Mouse (Mus musculus) layer of hippocampus, postnatal 36 days (tissue): ENCODE data around the gene Ntm. TPM values are rescaled to one million over a fixed set of nuclear protein-coding genes. Genes with fewer than 3 reads are reported as not detected.

ENCODE experiments used
- DNase-seq, 2 experiments: peaks; one replicate each; pipeline ENCODE4 v3.0.0; 2022
- total RNA-seq, 2 experiments: library from RNA; stranded (reverse); gene quantifications; 2 replicates each; pipeline ENCODE4 v1.2.3; 2021

The Ntm gene
- total RNA-seq, 2 experiments from 2014 or later = 132 to 135 TPM

DNA sequence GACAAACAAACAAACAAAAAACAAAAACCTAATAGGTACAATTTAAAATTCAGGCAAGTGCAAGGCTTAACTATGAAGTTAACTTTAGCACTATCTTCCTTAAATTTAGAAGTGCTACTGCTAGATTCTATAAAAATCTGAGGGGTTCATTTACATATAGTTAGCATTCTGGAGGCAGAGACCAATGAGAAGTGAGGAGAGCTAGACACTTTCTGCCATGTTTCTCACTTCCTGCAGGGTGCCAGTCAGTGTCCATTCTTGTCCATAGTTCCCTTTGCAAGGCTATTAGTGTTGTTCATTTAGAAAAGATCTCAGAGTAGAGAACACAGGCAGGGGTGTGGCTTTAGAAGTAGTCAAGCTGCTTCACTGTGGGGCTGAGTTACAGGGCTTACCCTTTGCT lies 208.6 kb downstream of the Ntm start:
- DNase-seq = no peak

DNA sequence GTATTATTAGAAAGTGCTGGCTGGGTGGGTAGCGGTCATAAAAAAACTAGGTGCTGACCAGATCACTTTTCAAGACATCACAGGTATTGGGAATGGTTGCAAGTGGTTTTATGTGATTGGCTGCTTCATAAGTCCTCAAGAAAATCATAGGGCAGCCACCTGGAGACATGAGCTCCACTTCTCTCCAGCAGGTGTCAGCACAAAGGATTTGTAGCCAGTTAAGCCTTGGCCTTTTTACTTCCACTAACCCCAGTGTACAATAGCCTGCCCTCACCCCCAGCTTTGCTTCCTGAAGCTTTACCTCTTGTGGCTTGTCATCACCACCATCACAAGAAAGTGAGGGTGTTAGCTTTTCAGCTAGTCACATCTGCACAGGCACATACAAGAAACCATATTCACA lies 211.5 kb downstream of the Ntm start:
- DNase-seq = no peak

DNA sequence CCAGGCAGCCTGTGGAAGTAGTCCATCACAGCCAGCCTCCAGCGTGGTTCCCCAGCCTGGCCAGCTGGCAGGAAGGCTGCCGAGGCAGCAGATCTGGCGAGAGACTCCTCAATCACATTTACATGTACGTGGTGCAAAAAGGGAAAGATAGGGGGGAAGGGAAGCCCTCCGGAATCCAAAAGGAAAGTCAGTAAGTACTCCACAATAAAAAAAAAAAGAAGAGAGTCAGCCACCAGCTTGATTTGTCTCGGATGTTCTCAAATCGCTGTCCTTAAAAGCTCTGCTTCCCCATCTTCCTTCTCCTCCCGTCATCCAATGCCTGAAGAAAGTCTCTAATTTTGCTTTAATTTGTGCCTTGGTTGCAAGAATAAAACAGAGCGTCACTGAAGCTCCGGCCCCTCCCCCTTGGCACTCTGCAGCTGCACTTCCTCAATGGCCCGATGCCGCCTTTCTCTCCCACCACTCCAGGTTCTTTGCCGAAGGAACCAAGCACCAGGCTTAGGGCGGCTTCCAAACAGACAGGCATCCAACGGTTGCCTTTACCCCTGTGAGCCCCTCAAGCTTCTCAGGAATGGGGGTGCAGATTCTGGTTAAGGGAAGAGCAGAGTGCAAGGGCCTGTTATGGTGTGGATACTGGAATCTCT lies 212.4 kb downstream of the Ntm start:
- DNase-seq = peak; percentile 51 to 54

DNA sequence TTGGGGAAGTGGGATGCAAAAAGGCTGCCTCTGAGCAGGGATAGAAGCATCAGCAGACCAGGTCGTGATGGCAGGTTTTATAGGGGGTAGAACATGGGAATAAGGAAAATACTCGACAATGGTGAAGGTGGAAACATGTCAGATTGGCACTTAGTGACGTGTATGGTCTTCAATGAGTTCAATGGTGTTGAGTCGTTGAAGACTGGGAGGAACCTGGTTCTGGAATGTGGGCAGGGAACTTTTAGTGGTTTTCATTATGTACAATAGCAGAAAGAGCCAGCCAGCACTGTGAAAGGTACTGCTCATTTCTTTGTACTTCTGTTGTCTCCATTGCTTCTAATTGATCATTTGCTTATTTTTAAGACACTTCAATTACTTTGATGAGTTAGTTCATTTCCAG lies 214.9 kb downstream of the Ntm start:
- no peak for DNase-seq

DNA sequence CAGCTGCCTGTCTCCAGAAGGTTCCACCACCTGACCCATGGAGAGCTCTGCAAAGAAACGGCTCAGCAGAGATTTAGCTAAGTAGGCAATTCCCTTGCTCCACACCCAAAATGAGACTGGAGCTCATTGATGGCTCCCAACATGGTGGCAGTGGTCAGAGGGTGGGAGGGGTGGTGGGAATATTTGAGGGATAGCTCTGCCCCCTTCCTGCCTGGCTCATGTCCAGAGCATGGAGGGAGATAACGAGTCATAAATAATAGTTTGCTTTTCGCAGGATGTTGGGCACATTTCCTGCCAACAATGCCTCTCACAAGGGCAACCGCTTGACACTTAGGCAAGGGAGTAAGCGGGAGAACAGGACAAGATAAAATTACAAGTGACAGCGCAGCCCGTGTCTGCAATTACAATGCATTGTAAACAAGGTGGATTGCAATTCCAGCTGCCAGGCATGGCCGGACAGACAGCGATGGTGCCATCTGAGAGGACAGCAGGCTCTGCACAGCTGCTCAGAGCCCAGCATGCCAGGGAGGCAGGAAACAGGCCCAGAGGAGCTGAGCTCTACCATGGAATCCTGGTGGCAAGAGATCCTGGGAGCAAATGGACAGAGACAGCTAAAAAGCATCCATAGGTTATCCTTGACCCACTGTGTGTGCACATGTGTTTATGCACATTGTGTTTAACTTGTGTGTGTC lies 224.0 kb downstream of the Ntm start:
- DNase-seq = no peak

DNA sequence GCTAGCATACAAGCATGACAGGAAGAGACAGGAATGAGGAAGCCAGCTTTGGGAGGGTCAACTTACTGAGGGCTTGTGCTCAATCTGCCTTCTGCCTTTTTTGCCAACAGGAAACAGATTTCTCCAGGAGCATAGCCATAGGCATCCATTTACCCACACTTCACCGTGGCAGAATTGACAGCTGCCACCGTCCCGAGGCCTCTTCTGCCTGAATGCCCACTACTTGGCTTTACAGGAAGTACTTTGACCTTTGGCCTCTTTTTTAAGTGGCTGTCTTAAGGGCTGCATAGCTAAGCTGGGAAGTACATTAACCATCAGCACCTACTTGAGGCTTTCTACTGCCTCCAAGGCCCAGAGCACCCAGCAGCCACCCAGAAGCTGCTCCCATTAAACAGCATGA lies 226.9 kb downstream of the Ntm start:
- DNase-seq = no peak

DNA sequence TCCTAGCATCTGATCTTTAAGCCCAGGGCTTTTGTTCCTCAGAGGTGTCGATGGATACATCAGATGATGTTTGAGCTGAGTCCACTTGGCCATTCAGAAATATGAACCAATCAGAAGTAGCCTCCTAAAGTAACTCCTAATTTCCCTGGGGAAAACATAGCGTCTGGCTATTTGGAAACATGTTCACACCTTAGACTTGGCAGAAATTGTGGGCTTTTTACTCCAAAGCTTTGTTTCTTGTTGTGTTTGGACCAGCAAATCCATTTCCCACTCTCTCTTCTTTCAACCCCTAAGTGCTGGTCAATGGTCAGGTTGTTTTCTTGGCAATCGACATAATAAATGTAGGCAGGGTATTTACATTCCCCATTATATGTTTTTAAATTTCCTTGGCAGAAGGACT lies 230.0 kb downstream of the Ntm start:
- DNase-seq = no peak

DNA sequence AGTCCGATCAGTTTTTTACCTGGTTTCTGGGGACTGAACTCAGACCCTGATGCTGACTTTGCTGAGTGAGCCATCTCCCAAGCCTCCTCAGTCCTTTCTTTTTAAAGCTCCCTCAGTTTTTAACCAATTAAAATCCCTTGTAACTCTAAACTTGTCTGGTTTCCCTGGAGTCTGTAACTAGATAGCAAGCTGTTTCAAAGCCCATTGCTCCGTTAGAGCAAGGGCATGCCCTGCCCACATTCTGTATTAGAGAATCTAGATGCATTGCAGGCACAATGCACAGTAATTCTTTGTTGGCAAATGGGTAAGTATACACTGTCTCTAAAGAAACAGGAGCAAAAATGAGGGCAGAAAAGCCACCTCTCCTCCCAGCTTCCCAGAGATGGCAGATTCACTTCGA lies 231.3 kb downstream of the Ntm start:
- no peak for DNase-seq

DNA sequence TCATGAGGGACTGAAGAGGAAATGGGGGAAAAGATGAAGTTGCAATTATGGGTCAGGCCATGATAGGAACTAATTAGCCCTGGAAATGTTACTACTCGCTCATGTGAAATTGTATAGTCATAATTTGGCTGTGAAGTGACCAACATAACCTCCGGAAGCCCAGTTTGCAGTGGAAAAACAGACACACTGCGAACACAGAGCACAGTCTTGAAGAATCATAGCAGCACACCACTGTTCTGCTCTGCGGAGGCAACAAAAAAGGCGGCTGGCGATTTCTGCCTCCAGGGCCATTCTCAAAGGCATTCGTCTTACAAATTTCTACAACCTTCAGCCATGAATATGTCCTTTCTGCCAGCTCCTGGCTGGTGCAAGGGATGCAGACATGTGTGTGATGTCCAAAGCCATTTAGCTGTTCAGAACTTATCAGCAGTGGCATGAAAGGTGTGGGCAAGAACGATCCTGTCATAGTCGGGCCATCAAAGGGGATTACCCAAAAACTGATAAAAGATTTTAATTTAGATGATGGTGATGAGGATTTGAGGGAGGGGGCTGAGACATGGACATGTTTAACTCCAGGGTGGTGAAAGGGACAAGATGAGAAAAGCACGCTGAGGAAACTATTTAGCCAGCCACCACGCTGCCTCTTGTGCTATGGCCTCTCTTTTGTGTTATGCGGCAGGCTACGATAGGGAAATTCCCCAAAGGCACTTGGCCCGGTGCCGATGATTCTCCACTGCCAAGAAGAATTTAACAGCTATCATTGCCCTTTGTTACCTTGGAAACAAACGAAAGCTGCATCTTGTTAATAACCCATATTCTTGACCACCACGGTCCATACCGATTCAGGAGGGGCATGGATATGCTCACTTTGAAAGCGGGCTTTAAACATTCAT lies 235.2 kb downstream of the Ntm start:
- no peak for DNase-seq

DNA sequence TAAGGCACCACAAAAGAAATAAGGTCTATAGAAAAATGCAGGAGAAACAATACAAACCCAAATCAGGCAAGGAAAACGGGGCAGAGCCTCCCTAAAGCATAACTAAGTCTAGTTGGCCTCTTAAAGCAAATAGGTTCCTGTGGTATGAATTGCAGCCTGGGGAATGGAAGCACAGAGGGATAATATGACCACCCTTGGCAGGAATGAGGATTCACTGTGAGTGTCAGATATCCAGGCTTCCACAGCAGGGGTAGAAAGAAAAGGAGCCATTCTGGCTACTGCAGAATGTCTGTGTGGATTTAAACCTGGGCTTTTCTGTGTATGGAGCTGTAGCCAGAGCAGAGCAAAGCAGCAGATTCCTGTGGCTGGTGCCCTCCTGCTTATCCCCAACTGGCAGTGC lies 241.5 kb downstream of the Ntm start:
- no peak for DNase-seq

DNA sequence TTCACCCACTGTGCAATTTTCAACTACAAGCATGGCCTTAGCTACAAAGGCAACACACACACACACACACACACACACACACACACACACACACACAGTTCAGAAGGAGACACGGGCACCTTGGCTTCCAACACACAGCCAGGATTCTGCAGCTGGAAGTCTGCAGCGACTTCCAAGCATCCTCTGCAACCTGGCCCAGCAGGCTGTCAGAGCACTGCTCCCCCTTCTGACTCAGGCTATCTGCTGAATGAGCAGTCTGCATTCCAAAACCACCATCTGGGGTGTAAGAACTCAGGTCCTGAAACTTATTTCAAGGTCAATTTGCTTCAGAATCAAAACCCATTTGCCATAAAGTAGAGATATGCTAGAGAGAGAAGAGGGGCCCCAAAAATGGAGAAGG lies 246.1 kb downstream of the Ntm start:
- no peak for DNase-seq

DNA sequence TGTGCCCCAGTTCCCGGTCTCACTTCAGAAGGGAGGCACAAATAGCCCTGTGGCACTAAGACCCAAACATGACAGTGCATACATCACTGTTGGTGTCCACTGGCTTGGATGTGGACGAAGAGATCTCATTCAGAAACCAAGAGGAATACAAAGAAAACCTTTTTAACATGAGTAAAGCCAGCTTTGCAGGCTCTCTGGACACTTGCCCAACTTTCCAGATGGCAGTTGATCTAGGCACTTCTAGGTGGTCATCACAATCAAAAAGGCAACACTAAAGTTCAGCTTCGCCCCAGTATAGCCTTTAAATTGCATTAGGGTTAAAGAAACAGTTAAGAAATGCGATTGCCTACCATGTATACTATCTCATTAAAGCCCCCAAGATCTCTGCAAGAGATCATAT lies 264.7 kb downstream of the Ntm start:
- DNase-seq = no peak

DNA sequence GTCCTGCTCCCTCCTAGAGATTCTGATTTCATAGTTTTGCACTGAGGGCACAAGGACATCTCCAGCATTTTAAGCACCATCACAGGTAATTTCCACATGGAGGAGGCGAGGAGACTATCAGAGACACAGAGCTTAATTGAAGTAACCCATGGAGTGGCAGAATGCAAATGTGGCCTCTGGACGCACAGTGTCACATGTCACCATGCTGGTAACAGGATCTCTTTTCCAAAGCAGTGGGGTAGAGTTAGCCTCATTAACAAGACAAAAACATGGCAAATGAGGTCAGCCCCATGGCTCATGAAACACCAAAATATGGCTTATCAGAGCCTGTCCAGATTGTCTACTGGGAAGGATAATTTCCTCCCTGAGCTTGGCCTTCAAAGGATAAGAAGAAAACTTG lies 268.8 kb downstream of the Ntm start:
- DNase-seq = no peak

DNA sequence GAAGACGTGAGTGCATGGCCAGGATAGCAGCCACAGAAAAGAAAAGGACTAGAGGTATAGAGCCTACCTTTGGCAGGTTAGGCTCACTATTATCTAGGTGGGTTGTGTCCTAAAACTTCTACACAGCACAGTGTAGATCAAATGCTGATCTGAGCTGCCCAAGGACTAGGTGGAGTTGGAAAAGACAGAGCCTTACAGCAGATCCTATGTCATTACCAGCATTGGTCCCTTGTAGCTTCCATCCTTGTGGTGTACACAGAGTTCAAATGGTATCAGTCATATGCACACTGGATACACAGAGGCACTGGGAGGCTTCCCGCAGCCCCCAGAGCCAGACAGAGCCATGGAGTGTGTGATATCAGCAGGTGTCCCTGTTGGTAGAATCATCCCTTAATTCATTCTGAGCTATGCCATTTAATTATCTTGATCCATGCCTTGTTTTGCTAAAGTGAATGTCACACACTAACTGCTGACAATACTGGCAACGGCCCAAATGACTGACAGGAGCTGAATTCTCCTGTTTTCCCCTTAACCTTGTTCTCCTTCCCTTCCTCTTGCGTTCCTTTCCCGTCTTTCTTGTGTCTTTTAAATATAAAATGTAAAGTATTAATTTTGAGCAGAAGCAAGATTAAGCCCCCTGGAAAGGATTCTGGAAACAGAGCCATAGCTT lies 271.6 kb downstream of the Ntm start:
- DNase-seq = no peak

DNA sequence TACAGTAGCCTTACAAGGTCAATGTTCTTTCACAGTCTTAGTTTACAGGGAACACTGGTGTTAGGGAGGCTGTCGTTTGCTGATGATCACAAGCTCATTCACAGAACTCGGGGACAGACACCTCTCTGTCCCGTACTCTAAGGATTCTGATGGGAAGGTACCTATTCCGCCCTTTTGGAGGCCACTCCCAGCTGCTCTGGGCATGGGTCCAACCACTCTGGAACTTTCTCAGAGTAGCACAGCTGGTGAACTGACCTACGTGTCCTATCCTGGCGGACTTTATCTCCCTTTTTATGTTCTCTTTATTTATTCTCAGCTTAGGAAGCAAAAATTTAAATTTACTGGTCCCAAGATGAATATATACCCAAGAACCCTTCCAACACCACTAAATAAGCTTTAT lies 280.7 kb downstream of the Ntm start:
- no peak for DNase-seq

DNA sequence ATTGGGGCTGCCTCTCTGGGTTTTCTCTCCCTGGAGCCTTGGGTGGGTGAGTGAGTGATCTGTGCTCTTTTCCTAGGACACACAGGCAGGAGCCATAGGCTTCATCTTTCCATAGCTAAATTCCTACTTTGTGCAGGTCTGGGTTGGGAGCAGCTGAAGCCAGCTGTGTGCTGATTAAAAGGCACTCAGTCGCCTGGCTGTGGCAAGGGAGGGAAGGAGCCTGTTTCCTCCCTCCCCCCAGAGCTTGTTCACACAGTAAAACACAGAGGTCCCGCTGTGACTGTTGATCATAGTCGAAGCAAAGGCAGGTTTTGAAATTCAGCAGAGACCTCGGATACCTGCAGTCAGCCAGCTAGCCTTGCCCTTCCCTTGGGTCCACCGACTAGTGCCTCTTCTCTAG lies 282.3 kb downstream of the Ntm start:
- DNase-seq = no peak

DNA sequence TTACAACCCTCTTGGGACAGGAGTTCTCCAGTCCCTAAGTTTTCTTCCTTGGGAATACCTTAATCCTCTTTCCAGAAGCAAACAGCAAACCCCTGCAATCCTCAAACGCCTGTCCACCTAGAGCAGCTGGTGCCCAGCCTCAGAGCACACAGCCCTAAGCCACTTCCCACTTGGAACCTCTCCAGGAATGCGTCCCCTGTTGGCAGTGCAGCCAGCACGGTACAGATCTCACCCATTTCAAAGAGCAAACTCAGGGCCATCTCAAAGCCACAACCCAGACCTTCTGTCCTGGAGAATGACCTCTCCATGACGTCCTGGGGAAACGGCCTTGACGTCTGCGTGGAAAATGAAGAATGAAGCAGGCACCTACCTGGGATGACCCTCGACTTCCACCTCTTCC lies 289.0 kb downstream of the Ntm start:
- DNase-seq = no peak

DNA sequence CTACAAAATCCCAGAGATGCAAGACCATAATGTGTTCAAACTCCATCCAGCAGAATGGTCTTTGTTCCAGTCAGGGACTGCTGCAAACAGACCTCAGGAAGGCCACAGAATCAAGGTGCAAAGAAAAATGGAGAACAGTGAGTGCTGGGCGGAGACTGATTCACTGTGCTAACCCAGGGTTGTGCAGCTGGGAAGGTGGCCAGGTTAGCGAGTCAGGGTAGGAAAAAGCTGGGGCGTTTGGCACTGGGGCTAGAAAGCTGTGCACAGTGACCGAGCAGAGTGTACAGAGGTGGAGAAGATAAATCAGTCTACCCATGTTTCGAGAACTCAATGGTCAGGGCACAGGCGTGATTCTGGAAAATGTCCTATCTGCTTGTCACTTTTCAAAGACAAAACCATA lies 291.1 kb downstream of the Ntm start:
- no peak for DNase-seq

DNA sequence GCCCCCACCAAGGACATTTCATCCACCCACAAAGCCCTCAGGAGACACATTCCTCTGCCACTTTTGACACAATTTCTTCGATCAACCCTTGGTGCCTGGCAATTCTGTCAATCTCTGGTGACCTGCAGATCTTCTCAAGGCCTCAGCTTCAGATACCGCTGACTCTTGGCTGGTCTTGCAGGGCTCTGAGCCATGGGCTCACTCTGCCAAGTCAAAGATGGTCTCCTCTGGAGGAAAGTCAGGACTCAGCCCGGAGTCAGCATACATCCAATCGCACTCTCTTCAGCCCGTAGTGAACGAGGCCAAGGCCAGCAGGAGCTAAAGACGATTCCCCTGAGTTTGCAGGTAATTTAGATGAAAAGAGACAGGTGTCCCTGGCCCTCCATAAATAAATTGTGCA lies 299.7 kb downstream of the Ntm start:
- no peak for DNase-seq

DNA sequence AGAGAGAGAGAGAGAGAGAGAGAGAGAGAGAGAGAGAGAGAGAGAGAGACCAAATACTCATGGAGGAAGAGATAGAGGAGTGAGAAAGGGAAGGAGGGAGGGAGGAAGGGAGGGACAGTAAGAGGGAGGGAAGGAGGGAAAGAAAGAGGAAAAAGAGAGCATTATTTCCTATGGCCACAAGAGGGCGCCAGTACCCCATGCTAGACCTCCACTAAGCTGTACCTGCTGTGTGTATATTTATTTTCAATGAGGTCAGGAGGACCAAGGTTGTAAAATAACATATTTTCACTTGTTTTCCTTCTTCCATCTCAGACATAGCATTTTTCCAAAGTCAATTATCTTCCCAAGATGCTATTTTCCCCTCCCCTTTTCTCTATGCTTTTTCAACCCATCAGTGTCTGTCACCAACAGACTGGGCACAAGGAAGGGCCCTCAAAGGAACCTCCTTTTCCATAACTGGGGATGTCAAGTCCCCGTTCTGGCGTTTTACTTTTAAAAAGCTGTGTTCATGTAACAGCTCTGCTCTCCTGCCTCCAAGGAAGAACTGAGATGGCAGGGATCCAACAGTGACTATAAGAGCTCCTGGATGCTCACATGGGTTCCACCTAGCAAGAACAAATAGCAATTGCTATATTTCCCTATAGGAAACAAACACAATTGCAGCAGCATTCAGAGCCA lies 301.3 kb downstream of the Ntm start:
- peak in 1 of 2 experiments; percentile 50 for DNase-seq

DNA sequence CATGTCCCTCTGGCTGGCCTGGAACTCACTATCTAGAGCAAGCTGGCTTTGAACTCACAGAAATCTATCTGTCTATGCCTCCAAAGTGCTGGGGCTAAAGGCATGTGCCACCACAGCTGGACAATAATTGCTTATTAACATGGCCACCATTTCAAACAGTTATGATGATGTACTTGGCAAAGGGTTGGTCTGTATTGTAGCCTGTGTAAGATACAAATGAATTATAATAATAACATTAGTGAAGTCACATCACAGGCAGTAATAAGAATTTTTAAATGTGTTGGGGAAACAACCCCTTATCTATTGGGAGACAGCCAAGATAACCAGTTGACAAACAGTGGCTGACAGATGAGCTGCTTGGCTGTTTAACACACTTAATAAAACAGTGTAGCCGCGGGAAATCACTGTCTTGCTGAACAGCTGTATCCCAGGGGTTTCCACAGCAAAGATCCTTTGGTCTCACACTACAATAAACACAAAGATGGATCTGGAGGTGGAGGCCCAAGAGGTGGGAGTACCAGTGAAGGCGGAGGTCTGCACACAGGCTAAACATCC lies 302.8 kb downstream of the Ntm start:
- DNase-seq = no peak
